Mouse (Mus musculus): ENCODE measurements around the gene Cnih1. TPM values are rescaled to one million over a fixed set of nuclear protein-coding genes. Genes with fewer than 3 reads are reported as not detected.

Cnih1 gene
- polyA plus RNA-seq (2012; fragmentation: generic; extraction: Trizol) = 10 to 100 TPM; 64.4 to 69.8 TPM

DNA sequence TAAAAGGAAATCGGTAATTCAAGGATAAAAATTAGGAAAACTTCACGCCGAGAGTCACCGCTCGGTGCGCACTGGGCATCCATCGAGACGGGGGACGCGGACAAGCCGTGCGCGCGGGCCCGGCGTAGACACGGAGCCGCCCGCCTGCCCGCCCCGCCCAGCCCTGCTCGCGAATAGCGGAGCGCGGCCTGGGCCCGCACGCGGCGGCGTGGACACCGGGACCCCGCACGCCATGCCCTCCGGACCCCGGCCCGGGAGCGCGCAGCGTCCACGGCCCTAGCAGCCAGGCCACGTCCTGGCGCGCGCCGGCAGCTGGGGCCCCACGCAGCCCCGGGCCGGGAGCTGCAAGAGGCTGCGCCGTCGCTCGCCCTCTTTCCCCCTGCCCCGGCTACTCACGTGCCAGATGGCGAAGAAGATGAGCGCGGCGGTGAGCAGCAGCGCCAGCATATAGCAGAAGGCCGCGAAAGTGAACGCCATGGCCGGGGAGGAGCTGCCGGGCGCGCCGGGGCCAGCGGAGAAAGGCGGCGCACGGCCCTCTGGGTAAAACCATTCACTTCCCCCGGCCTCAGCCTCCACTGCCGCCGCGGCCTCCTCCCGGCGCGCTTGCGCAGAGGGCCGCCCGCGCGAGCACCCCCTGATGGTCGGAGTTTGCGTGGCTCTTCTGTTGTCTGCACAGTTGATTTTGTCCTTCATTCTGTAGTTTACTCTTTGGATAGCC lies at the start of gene Cnih1:
Gene Cnih1, minus strand, starts transcription at position 625 of the 718 bp plus-strand sequence.

DNA sequence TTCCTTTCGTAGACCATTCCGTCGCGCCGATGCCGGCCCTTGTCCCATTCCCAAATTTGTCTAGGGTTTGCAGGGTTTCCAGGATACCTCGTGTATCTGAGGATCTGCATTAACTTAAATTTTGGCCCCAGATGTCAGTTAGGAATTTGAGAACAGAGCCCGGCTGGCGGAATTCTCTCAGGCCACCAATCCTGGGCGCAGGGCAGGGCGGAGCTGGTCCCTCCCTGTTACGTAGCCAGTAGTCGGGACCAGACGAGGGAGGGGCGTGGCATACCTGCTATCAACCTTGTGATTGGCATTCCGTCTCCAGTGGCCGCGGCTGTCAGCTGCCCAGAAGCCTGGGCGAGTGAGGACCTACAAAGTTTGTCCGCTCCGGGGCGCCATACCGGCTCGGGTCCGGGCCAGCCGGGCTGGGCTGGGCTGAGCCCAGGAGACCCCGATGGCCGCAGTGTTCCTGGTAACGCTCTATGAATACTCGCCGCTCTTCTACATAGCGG lies 43.7 kb upstream of the Cnih1 start, which contains the start of gene Cgrrf1:
Gene Cgrrf1, plus strand, starts transcription at position 289 of the 497 bp plus-strand sequence.

DNA sequence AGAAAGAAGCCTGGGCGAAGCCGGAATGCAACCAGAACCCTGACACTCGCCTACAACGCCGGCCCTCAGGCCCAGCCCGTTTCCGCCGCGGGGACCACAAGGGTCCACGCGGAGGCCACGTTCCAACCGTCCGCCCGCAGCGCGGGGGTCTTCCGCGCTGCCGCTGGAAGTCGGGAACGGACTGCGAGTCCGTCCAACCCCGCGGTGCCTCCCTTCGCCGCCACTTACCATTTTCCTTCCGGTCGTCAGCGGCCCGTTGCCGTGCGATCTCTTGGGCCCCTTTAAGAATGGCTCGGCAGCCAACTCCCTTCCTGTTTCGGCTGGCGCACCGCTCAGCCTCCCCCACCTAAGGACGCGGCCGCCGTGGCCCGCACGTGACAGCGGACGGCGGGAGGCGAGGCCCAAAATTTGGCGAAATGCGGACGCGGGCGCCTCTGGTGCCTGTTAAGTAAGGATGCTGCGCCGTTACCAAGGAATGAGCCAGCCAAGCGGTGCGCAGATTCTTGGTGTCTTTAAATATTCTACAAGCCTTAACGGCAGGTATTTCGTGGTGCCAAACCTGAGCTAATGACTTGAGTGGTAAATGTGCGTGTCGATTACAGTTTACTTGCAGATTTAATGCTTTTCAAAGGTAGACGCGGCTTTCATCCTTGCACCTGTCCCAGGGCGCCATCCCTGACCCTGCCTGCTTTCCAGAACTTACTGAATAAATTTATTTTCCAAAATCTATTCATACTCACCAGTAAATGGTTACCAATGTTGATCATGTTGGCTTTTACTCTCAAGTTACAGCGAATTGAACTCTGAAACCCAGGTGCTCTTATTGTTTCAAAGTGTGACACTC lies 33.9 kb upstream of the Cnih1 start, which contains the start of gene Gmfb:
Gene Gmfb, minus strand, starts transcription at position 370 of the 844 bp plus-strand sequence.

DNA sequence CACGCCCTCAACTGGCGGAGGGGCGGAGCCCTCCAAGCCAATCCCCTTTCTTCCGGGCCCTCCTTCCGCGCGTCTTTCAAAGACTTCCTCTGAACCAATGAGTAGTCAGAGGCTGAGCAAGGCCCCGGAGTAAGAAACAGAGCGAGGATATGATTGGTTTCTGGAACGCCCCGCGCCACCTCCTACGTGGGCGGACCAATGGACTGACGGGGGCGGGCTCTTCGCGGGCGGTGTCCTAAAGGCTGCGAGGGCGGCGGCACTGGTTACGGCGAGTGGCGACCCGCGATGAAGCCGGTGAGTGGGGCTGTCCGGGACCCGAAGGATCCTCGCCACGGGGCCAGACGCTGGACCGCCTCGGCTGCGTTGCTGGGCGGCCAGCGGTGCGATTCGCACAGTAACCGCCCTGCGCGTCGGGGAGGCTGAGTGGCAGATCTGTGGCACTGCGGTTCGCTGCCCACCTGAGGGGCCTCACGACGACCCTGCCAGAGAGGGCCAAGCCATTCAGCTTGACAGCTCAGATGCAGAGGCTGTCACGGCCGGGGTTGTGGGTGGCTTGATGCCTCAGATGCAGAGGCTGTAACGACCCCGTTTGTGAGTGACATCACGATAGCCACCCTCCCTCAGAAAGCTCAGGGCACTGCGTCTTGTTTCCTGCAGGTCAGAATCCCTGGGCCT lies 27.7 kb downstream of the Cnih1 start, which contains the start of gene Cdkn3:
Gene Cdkn3, plus strand, starts transcription at position 187 of the 675 bp plus-strand sequence.

Other genes starting within 250 kb of the Cnih1 start
- gene Cdkn3, start 27.9 kb downstream of the Cnih1 start, polyA plus RNA-seq (2012; fragmentation: generic; extraction: Trizol) = 10 to 100 TPM in 1 of 2 experiments, 1 to 10 TPM in 1; 7.8 to 50.3 TPM
- gene Gmfb, start 33.8 kb upstream of the Cnih1 start, polyA plus RNA-seq (2012; fragmentation: generic; extraction: Trizol) = 1 to 10 TPM; 6.8 to 6.9 TPM
- 10 to 100 TPM; 19.6 to 46.2 TPM for gene Cgrrf1, start 43.7 kb upstream of the Cnih1 start, polyA plus RNA-seq (2012; fragmentation: generic; extraction: Trizol)
- gene Samd4, start 94.4 kb upstream of the Cnih1 start, polyA plus RNA-seq (2012; fragmentation: generic; extraction: Trizol) = 1 to 10 TPM; 2.1 to 2.6 TPM

Data from C3H10T1/2 (cell line).